Mouse (Mus musculus): Measurements from ENCODE around the gene Plxnb2.

Plxnb2 gene

GRCm38 (mm10) chr15:89179630-89179964 is 991 bp downstream of the Plxnb2 start:
- DNase-seq (ENCODE audit: low spot score in 2 of 2), result no peak

GRCm38 (mm10) chr15:89178954-89179629 is 1.5 kb downstream of the Plxnb2 start:
- no peak for DNase-seq (ENCODE audit: low spot score in 2 of 2)

- no peak for DNase-seq (ENCODE audit: low spot score in 2 of 2)
These were observed 2.2 kb downstream of the Plxnb2 start for GRCm38 (mm10) chr15:89178260-89178860.

- DNase-seq (ENCODE audit: low spot score in 2 of 2), result no peak
These were observed 2.9 kb downstream of the Plxnb2 start for GRCm38 (mm10) chr15:89177576-89178259.

- peak in 1 of 2 experiments; percentile 59 for DNase-seq (ENCODE audit: low spot score in 2 of 2)
These were observed 3.5 kb downstream of the Plxnb2 start for GRCm38 (mm10) chr15:89177121-89177520.

GRCm38 (mm10) chr15:89175411-89176155 is 5.0 kb downstream of the Plxnb2 start:
- DNase-seq (ENCODE audit: low spot score in 2 of 2), result no peak

- DNase-seq (ENCODE audit: low spot score in 2 of 2), result no peak
These were observed 5.7 kb downstream of the Plxnb2 start for GRCm38 (mm10) chr15:89174889-89175339.

- peak in 1 of 2 experiments; percentile 34 for DNase-seq (ENCODE audit: low spot score in 2 of 2)
These were observed 6.7 kb downstream of the Plxnb2 start for GRCm38 (mm10) chr15:89173906-89174214.

- DNase-seq (ENCODE audit: low spot score in 2 of 2), result no peak
These were observed 7.3 kb downstream of the Plxnb2 start for GRCm38 (mm10) chr15:89173024-89173905.

- DNase-seq (ENCODE audit: low spot score in 2 of 2), result no peak
These were observed 8.2 kb downstream of the Plxnb2 start for GRCm38 (mm10) chr15:89172276-89172935.

- no peak for DNase-seq (ENCODE audit: low spot score in 2 of 2)
These were observed 9.0 kb downstream of the Plxnb2 start for GRCm38 (mm10) chr15:89171526-89172051.

GRCm38 (mm10) chr15:89170102-89170501 is 10.5 kb downstream of the Plxnb2 start:
- no peak for DNase-seq (ENCODE audit: low spot score in 2 of 2)

GRCm38 (mm10) chr15:89169431-89169830 is 11.2 kb downstream of the Plxnb2 start:
- DNase-seq (ENCODE audit: low spot score in 2 of 2), result no peak

GRCm38 (mm10) chr15:89168922-89169321 is 11.7 kb downstream of the Plxnb2 start:
- no peak for DNase-seq (ENCODE audit: low spot score in 2 of 2)

- no peak for DNase-seq (ENCODE audit: low spot score in 2 of 2)
These were observed 15.1 kb downstream of the Plxnb2 start for GRCm38 (mm10) chr15:89165478-89165877.

GRCm38 (mm10) chr15:89161397-89161796 is 19.2 kb downstream of the Plxnb2 start:
- DNase-seq (ENCODE audit: low spot score in 2 of 2), result no peak

- DNase-seq (ENCODE audit: low spot score in 2 of 2), result no peak
These were observed 22.1 kb downstream of the Plxnb2 start for GRCm38 (mm10) chr15:89158516-89158915.

- DNase-seq (ENCODE audit: low spot score in 2 of 2), result peak; percentile 67 to 88
These were observed 22.6 kb downstream of the Plxnb2 start for GRCm38 (mm10) chr15:89157954-89158353.

- no peak for DNase-seq (ENCODE audit: low spot score in 2 of 2)
These were observed 28.3 kb downstream of the Plxnb2 start for GRCm38 (mm10) chr15:89152312-89152711.

GRCm38 (mm10) chr15:89150041-89150390 is 30.6 kb downstream of the Plxnb2 start:
- peak in 1 of 2 experiments; percentile 46 for DNase-seq (ENCODE audit: low spot score in 2 of 2)
